Mouse (Mus musculus) large intestine, adult 2 months (tissue): ENCODE measurements around the gene Vmn1r175. TPM values are rescaled to one million over a fixed set of nuclear protein-coding genes. Genes with fewer than 3 reads are reported as not detected.
"Not testable (repeated sequence)": the region's sequence is repeated elsewhere in the genome, so short reads cannot be mapped to it uniquely, and the experiment has no call there.

Source experiments
- DNase-seq: peaks from one replicate; pipeline ENCODE4 v3.0.0-alpha.2; 2012; ENCODE audit warnings: low read depth, low spot score
- WGBS: fragments of 180-500 bp; shearing (Covaris S2); methylation state at CpG from one replicate; pipeline ENCODE4 v1.1.7; 2018; 5-methylcytosine and 5-hydroxymethylcytosine counted together
- polyA plus RNA-seq: library from polyadenylated mRNA; depleted of rRNA; stranded (reverse); fragments of >200 nt; gene quantifications from 2 replicates; pipeline ENCODE4 v1.2.3, GENCODE M21; 2012; rRNA removed

Gene Vmn1r175
- not detected in 2 replicates for polyA plus RNA-seq

- DNase-seq: not testable (repeated sequence)
Measured at GRCm38 (mm10) chr7:23810543-23810942, at the start of gene Vmn1r175. TSS of gene Vmn1r175 (minus strand) at chr7:23810643.

DNA sequence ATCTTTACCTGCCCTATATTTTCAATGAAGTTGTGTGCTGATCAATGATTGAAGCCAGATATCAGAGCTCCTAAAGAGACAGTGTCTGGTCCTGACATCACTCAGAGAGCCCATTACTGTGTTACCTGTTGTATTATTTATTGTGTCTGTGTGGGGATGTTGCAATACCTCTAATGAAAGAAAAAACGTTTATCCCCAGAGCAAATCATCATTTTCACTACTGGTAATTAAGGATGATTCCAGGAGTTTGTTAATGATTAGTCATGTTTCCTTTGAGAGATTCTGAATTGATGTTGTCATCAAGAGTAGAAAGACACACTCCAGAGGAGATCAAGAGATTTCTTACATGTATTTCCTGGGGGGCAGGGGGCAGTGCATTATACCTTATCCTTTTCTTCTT lies 26.8 kb upstream of the Vmn1r175 start, which contains the start of gene Vmn1r176:
Vmn1r176 (minus strand) TSS at position 101 of the 400 bp plus-strand sequence.
- WGBS: no CpG with 5 or more reads among the region's 1 CpGs
- not testable (repeated sequence) for DNase-seq

- WGBS: 78% methylated on average over 6 of the region's 6 CpGs
- no peak for DNase-seq
Measured at GRCm38 (mm10) chr7:23784526-23784925, 25.9 kb downstream of the Vmn1r175 start.

Other genes starting within 250 kb of the Vmn1r175 start
- not detected in 2 replicates for gene Vmn1r169, start 235.1 kb downstream of the Vmn1r175 start, polyA plus RNA-seq
- not detected in 2 replicates for gene Vmn1r170, start 204.5 kb downstream of the Vmn1r175 start, polyA plus RNA-seq
- not detected in 2 replicates for gene Vmn1r171, start 179.9 kb downstream of the Vmn1r175 start, polyA plus RNA-seq
- gene Vmn1r172, start 152.3 kb downstream of the Vmn1r175 start, polyA plus RNA-seq: not detected in 2 replicates
- gene Vmn1r173, start 109.9 kb downstream of the Vmn1r175 start, polyA plus RNA-seq: not detected in 2 replicates
- gene Vmn1r174, start 58.4 kb downstream of the Vmn1r175 start, polyA plus RNA-seq: not detected in 2 replicates
- not detected in 2 replicates for gene Vmn1r176, start 26.7 kb upstream of the Vmn1r175 start, polyA plus RNA-seq
- not detected in 2 replicates for gene Vmn1r177, start 55.8 kb upstream of the Vmn1r175 start, polyA plus RNA-seq
- not detected in 2 replicates for gene Vmn1r178, start 81.4 kb upstream of the Vmn1r175 start, polyA plus RNA-seq
- not detected in 2 replicates for gene Vmn1r179, start 116.3 kb upstream of the Vmn1r175 start, polyA plus RNA-seq
- not detected in 2 replicates for gene Vmn1r180, start 140.0 kb upstream of the Vmn1r175 start, polyA plus RNA-seq
- gene Vmn1r181, start 164.0 kb upstream of the Vmn1r175 start, polyA plus RNA-seq: not detected in 2 replicates
- not detected in 2 replicates for gene V1rd19, start 191.0 kb upstream of the Vmn1r175 start, polyA plus RNA-seq
- gene Vmn1r183, start 242.6 kb upstream of the Vmn1r175 start, polyA plus RNA-seq: not detected in 2 replicates